Mouse (Mus musculus) spleen, adult 12 weeks (tissue): ENCODE measurements around the gene Slc6a13.

Experiments
- DNase-seq: peaks from one replicate; pipeline ENCODE4 v3.0.0; 2022; ENCODE audit warnings: low spot score

The Slc6a13 gene

DNA sequence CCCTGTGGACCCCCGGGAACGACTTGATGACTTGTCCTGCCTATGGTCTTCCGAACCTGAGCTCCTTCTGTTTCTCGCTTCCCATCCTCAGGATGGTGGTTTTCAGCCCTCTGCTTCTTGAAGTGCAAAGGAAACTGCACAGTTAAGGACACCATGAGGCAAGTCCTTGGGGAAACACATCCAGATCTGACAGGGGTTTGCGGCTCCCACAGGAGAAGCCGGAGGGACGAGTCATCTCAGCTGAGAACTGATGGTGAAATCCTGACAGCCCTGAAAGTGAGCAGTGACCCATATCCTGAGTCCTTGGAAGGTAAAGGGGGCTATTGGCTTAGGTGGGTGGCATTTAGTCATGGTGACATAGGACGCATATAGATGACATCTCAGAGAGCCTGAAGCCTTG lies 80.5 kb downstream of the Slc6a13 start:
- no peak for DNase-seq

DNA sequence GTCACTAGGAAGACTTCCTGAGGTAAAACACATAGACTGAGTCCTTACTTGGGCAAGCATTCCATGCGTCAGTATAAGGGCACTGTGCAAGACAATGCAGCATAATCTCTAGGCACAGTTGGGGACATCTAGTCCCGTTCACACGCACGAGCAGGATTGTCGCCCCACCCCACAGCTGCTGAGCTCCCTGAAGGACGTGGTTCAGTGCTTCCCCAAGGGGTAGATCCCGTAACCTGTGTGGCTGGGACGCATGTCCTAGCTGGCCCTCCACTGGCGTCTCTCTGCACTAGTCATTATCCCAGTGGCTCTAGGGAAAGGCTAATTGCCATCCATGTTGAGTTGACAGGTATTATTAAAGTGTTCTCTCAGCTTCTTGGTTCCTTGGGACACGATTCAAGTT lies 82.0 kb downstream of the Slc6a13 start:
- DNase-seq: no peak

DNA sequence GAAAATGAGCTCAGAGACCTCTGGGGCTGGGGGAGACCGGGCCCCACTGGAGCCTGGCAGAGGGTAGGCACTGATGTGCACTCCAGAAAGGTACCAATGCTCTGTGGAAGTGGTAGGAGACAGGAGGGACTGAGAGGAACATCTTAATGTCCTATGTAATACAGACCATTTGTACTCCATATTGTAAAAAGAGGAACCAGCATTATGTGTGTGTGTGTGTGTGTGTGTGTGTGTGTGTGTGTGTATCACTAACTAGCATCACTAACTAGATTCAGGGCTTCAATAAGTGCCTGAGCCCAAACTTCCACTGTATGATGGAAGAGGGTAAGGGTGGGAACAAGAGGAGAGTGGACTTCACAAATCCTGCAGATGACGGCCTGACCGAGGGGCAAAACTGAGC lies 85.4 kb downstream of the Slc6a13 start:
- no peak for DNase-seq
